Mouse (Mus musculus): Measurements from ENCODE around the gene Rufy1. TPM values are rescaled to one million over a fixed set of nuclear protein-coding genes. Genes with fewer than 3 reads are reported as not detected.

Rufy1 gene
- polyA plus RNA-seq, 1 experiment, result 38.3 TPM

GRCm38 (mm10) chr11:50375421-50375820, 55.5 kb downstream of the Rufy1 start:
- no peak overlapping the region for H3K4me3 ChIP-seq (replicated peaks; ENCODE audit: insufficient read depth, low read depth, low read length)
- peaks cover 6% of the 10 kb centered on the region; the same call in 1 of the 2 replicates for H3K4me1 ChIP-seq (ENCODE audit: control insufficient read depth, insufficient read depth, low read length)
- DNase-seq, result peak in 1 of 2 experiments; percentile 8
- no peak overlapping the region for H3K27ac ChIP-seq (ENCODE audit: insufficient read depth, low read length)
- TF ChIP-seq CTCF (IDR thresholded peaks at IDR 0.05; ENCODE audit: borderline replicate concordance, insufficient read depth, low read depth, low read length) (no peak), POLR2A (IDR thresholded peaks at IDR 0.05; ENCODE audit: borderline replicate concordance, insufficient read depth, low read length) (no peak)
- no peaks in the 10 kb centered on the region for H3K27me3 ChIP-seq (ENCODE audit: control insufficient read depth, insufficient read depth, low read length)
- WGBS, result 89% methylated on average over 5 of the region's 5 CpGs

- no peak for TF ChIP-seq CTCF (IDR thresholded peaks at IDR 0.05; ENCODE audit: borderline replicate concordance, insufficient read depth, low read depth, low read length)
- no peak for TF ChIP-seq POLR2A (IDR thresholded peaks at IDR 0.05; ENCODE audit: borderline replicate concordance, insufficient read depth, low read length)
- WGBS, result 95% methylated on average over 13 of the region's 13 CpGs
- no peaks in the 10 kb centered on the region for H3K27me3 ChIP-seq (ENCODE audit: control insufficient read depth, insufficient read depth, low read length)
- peaks cover 6% of the 10 kb centered on the region; the same call in 1 of the 2 replicates for H3K4me1 ChIP-seq (ENCODE audit: control insufficient read depth, insufficient read depth, low read length)
- peak in 1 of 2 experiments; percentile 9 for DNase-seq
- H3K27ac ChIP-seq (ENCODE audit: insufficient read depth, low read length), result no peak overlapping the region
- H3K4me3 ChIP-seq (replicated peaks; ENCODE audit: insufficient read depth, low read depth, low read length), result no peak overlapping the region
These were observed 56.5 kb downstream of the Rufy1 start for GRCm38 (mm10) chr11:50374286-50375015.

GRCm38 (mm10) chr11:50373621-50374020, 57.3 kb downstream of the Rufy1 start:
- WGBS, result 88% methylated on average over 1 of the region's 1 CpGs
- no peak overlapping the region for H3K4me3 ChIP-seq (replicated peaks; ENCODE audit: insufficient read depth, low read depth, low read length)
- H3K27ac ChIP-seq (ENCODE audit: insufficient read depth, low read length), result no peak overlapping the region
- peaks cover 6% of the 10 kb centered on the region; the same call in 1 of the 2 replicates for H3K4me1 ChIP-seq (ENCODE audit: control insufficient read depth, insufficient read depth, low read length)
- H3K27me3 ChIP-seq (ENCODE audit: control insufficient read depth, insufficient read depth, low read length), result no peaks in the 10 kb centered on the region
- DNase-seq, result no peak
- TF ChIP-seq CTCF (IDR thresholded peaks at IDR 0.05; ENCODE audit: borderline replicate concordance, insufficient read depth, low read depth, low read length) (no peak), POLR2A (IDR thresholded peaks at IDR 0.05; ENCODE audit: borderline replicate concordance, insufficient read depth, low read length) (no peak)

GRCm38 (mm10) chr11:50373086-50373485, 57.8 kb downstream of the Rufy1 start:
- TF ChIP-seq POLR2A (IDR thresholded peaks at IDR 0.05; ENCODE audit: borderline replicate concordance, insufficient read depth, low read length) (no peak), CTCF (IDR thresholded peaks at IDR 0.05; ENCODE audit: borderline replicate concordance, insufficient read depth, low read depth, low read length) (no peak)
- H3K4me3 ChIP-seq (replicated peaks; ENCODE audit: insufficient read depth, low read depth, low read length), result no peak overlapping the region
- H3K27me3 ChIP-seq (ENCODE audit: control insufficient read depth, insufficient read depth, low read length), result no peaks in the 10 kb centered on the region
- no peak for DNase-seq
- no peak overlapping the region for H3K27ac ChIP-seq (ENCODE audit: insufficient read depth, low read length)
- peaks cover 6% of the 10 kb centered on the region; the same call in 1 of the 2 replicates for H3K4me1 ChIP-seq (ENCODE audit: control insufficient read depth, insufficient read depth, low read length)

- WGBS, result 98% methylated on average over 1 of the region's 1 CpGs
- no peaks in the 10 kb centered on the region for H3K27me3 ChIP-seq (ENCODE audit: control insufficient read depth, insufficient read depth, low read length)
- no peak overlapping the region for H3K4me3 ChIP-seq (replicated peaks; ENCODE audit: insufficient read depth, low read depth, low read length)
- no peak for TF ChIP-seq POLR2A (IDR thresholded peaks at IDR 0.05; ENCODE audit: borderline replicate concordance, insufficient read depth, low read length)
- TF ChIP-seq CTCF (IDR thresholded peaks at IDR 0.05; ENCODE audit: borderline replicate concordance, insufficient read depth, low read depth, low read length), result no peak
- H3K27ac ChIP-seq (ENCODE audit: insufficient read depth, low read length), result peak overlapping the region; percentile 96; the same call in 1 of the 2 replicates
- H3K4me1 ChIP-seq (ENCODE audit: control insufficient read depth, insufficient read depth, low read length), result peaks cover 6% of the 10 kb centered on the region; the same call in 1 of the 2 replicates
- DNase-seq, result no peak
These were observed 59.0 kb downstream of the Rufy1 start for GRCm38 (mm10) chr11:50371911-50372310.

GRCm38 (mm10) chr11:50371399-50371841, 59.5 kb downstream of the Rufy1 start:
- Histone ChIP-seq H3K27ac (ENCODE audit: insufficient read depth, low read length) (peak overlapping the region; percentile 96), H3K27me3 (ENCODE audit: control insufficient read depth, insufficient read depth, low read length) (no peaks in the 10 kb centered on the region), H3K4me1 (ENCODE audit: control insufficient read depth, insufficient read depth, low read length) (peaks cover 6% of the 10 kb centered on the region; the same call in 1 of the 2 replicates), H3K4me3 (replicated peaks; ENCODE audit: insufficient read depth, low read depth, low read length) (peak overlapping the region; percentile 92)
- under 1% methylated on average over 18 of the region's 18 CpGs for WGBS
- TF ChIP-seq CTCF (IDR thresholded peaks at IDR 0.05; ENCODE audit: borderline replicate concordance, insufficient read depth, low read depth, low read length) (peak; percentile 54; the same call in 1 of the 2 replicates), POLR2A (IDR thresholded peaks at IDR 0.05; ENCODE audit: borderline replicate concordance, insufficient read depth, low read length) (peak; percentile 67)
- peak; percentile 75 to 79 for DNase-seq

GRCm38 (mm10) chr11:50370969-50371368, 60.0 kb downstream of the Rufy1 start:
- H3K4me3 ChIP-seq (replicated peaks; ENCODE audit: insufficient read depth, low read depth, low read length), result peak overlapping the region; percentile 27
- DNase-seq, result no peak
- peaks cover 2% of the 10 kb centered on the region; the same call in 1 of the 2 replicates for H3K4me1 ChIP-seq (ENCODE audit: control insufficient read depth, insufficient read depth, low read length)
- no peak overlapping the region for H3K27ac ChIP-seq (ENCODE audit: insufficient read depth, low read length)
- TF ChIP-seq POLR2A (IDR thresholded peaks at IDR 0.05; ENCODE audit: borderline replicate concordance, insufficient read depth, low read length) (no peak), CTCF (IDR thresholded peaks at IDR 0.05; ENCODE audit: borderline replicate concordance, insufficient read depth, low read depth, low read length) (no peak)
- H3K27me3 ChIP-seq (ENCODE audit: control insufficient read depth, insufficient read depth, low read length), result no peaks in the 10 kb centered on the region
- WGBS, result 29% methylated on average over 4 of the region's 4 CpGs
